Mouse (Mus musculus) Patski (cell line): Measurements from ENCODE around the gene Emid1. TPM values are rescaled to one million over a fixed set of nuclear protein-coding genes. Genes with fewer than 3 reads are reported as not detected.

Source experiments
- ATAC-seq: fragments of 100-300 bp; one replicate; pipeline ENCODE4 v1.8.0; 2021
- CTCF ChIA-PET: fragments of 350-600 bp; sonication (Branson Sonifier 250); formaldehyde crosslinking; loops from one replicate; lab custom pipeline; 2022; ENCODE audit warnings: inconsistent platforms; lab: Charles Lee
- POLR2A ChIA-PET: fragments of 350-600 bp; sonication (Branson Sonifier 250); formaldehyde crosslinking; loops from one replicate; lab custom pipeline; 2022; ENCODE audit warnings: antibody characterized with exemption, inconsistent platforms; lab: Charles Lee
- DNase-seq: peaks from one replicate; pipeline ENCODE4 v3.0.0-alpha.2; 2011; ENCODE audit warnings: low read depth, low spot score
- H3K27me3 ChIP-seq: fragments of 371-371 bp; one replicate; pipeline ENCODE4 v1.5.1; 2021
- CTCF ChIP-seq: fragments of 100-300 bp; IDR thresholded peaks from one replicate; pipeline ENCODE4 v1.5.1; 2021
- in situ Hi-C: fragments of 300-500 bp; cut with MboI; formaldehyde crosslinking; loops from 3 replicates; pipeline ENCODE4 v1.11.1; 2018; ENCODE audit warnings: low pct_unique_long_range_greater_than_20kb, mixed read lengths
- polyA plus RNA-seq: library from polyadenylated mRNA; unstranded; gene quantifications from one replicate; pipeline ENCODE4 v1.2.3, GENCODE M21; 2021

Gene Emid1
- not detected for polyA plus RNA-seq

GRCm38 (mm10) chr11:5151680-5152337 lies at the start of gene Emid1:
Gene Emid1, minus strand, starts transcription at chr11:5152257.
- in situ Hi-C loops: no loop called here
- no peak for ATAC-seq
- peaks cover 14% of the 10 kb centered on the region for H3K27me3 ChIP-seq
- DNase-seq: no peak
- ChIA-PET POLR2A (interaction anchor here (0.7 to 1.2 kb wide), 2 partner anchors 10 to 797 kb away, joined by 3 to 4 read pairs; no protein-coding TSS in a partner anchor), CTCF (interaction anchor here (1.3 kb wide), 1 partner anchor 37 kb away, joined by 3 read pairs; no protein-coding TSS in a partner anchor)
- TF ChIP-seq CTCF: no peak

DNA sequence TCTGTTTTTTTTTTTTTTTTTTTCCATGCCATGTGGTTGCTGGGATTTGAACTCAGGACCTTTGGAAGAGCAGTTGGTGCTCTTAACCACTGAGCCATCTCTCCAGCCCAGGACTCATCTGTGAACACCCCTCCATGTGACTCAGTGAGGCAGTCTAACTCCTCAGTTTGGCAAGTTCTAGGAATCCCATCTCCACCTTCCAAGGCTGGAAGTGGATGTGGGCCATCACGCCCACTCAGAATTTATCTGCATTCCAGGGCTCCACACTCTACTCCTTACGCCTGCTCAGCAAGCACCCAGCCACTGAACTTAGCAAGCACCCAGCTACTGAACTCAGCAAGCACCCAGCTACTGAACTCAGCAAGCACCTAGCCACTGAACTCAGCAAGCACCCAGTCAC lies 47.8 kb upstream of the Emid1 start:
- ChIA-PET CTCF (no interaction called here), POLR2A (no interaction called here)
- TF ChIP-seq CTCF: no peak
- ATAC-seq: no peak
- no peak for DNase-seq
- H3K27me3 ChIP-seq: no peaks in the 10 kb centered on the region
- in situ Hi-C loops: no loop called here

- ATAC-seq (peak; percentile 27), DNase-seq (no peak)
- POLR2A ChIA-PET: interaction anchor here (1.0 to 1.2 kb wide), 3 partner anchors 10 to 45 kb away, joined by 3 read pairs; no protein-coding TSS in a partner anchor
- in situ Hi-C loops: no loop called here
- TF ChIP-seq CTCF: no peak
- CTCF ChIA-PET: interaction anchor here (1.0 kb wide), 1 partner anchor 82 kb away, joined by 3 read pairs; no protein-coding TSS in a partner anchor
- H3K27me3 ChIP-seq: no peaks in the 10 kb centered on the region
Observed at GRCm38 (mm10) chr11:5197068-5197467, 45.0 kb upstream of the Emid1 start.

GRCm38 (mm10) chr11:5196583-5196982 lies 44.5 kb upstream of the Emid1 start:
- in situ Hi-C loops: no loop called here
- DNase-seq (no peak), ATAC-seq (peak; percentile 51)
- no peaks in the 10 kb centered on the region for H3K27me3 ChIP-seq
- ChIA-PET POLR2A (interaction anchor here (1.0 to 1.2 kb wide), 3 partner anchors 9 to 45 kb away, joined by 3 read pairs; no protein-coding TSS in a partner anchor), CTCF (interaction anchor here (1.0 kb wide), 1 partner anchor 82 kb away, joined by 3 read pairs; no protein-coding TSS in a partner anchor)
- TF ChIP-seq CTCF: no peak

DNA sequence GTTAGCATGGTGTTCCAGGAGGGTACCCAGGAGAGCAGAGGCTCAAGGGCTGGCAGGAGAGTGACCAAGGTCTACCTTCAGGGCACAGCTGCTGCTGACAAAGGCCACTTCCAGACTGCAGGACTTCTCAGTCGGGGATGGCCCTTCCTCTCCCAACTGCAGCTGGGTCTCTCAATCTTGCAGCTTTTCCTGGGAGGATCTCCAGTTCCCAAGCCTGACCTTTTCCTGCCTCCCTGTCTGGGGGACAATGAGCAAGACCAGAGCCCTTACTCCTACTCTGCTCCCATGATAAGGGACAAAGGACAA lies 41.5 kb upstream of the Emid1 start:
- ATAC-seq: no peak
- no peak for DNase-seq
- H3K27me3 ChIP-seq: no peaks in the 10 kb centered on the region
- POLR2A ChIA-PET: no interaction called here
- CTCF ChIA-PET: interaction anchor here (3.8 kb wide), 1 partner anchor 12 kb away, joined by 16 read pairs; no protein-coding TSS in a partner anchor
- no peak for TF ChIP-seq CTCF
- in situ Hi-C loops: no loop called here

GRCm38 (mm10) chr11:5192840-5193575 lies 41.0 kb upstream of the Emid1 start:
- no peak for DNase-seq
- in situ Hi-C loops: no loop called here
- ChIA-PET CTCF (interaction anchor here (3.8 kb wide), 1 partner anchor 11 kb away, joined by 16 read pairs; no protein-coding TSS in a partner anchor), POLR2A (no interaction called here)
- TF ChIP-seq CTCF: no peak
- no peak for ATAC-seq
- H3K27me3 ChIP-seq: no peaks in the 10 kb centered on the region

DNA sequence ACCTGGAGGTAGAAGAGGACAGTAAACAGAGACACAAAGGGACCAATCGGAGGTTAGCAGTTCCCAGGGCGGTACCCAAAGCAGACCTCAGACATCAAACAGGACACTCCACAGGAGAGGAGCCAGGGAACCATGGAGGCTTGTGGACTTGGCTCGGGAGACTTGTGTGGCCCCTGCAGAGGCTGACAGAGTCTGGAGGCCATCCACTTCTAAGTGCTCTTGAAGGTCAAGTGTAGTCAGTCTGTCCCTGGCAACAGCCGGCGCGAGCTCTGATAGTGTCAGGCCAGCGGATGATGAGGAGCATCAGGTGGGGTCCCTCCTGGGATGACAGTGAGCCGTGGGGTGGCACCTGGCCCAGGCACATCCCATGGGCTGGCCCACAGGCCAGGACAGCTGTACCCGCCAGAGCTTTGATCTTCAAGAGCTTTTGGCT lies 40.0 kb upstream of the Emid1 start:
- DNase-seq (no peak), ATAC-seq (no peak)
- no peak for TF ChIP-seq CTCF
- no peaks in the 10 kb centered on the region for H3K27me3 ChIP-seq
- in situ Hi-C loops: no loop called here
- CTCF ChIA-PET: interaction anchor here (3.8 kb wide), 1 partner anchor 10 kb away, joined by 16 read pairs; no protein-coding TSS in a partner anchor
- POLR2A ChIA-PET: interaction anchor here (1.1 kb wide), 1 partner anchor 69 kb away, joined by 3 read pairs; no protein-coding TSS in a partner anchor

DNA sequence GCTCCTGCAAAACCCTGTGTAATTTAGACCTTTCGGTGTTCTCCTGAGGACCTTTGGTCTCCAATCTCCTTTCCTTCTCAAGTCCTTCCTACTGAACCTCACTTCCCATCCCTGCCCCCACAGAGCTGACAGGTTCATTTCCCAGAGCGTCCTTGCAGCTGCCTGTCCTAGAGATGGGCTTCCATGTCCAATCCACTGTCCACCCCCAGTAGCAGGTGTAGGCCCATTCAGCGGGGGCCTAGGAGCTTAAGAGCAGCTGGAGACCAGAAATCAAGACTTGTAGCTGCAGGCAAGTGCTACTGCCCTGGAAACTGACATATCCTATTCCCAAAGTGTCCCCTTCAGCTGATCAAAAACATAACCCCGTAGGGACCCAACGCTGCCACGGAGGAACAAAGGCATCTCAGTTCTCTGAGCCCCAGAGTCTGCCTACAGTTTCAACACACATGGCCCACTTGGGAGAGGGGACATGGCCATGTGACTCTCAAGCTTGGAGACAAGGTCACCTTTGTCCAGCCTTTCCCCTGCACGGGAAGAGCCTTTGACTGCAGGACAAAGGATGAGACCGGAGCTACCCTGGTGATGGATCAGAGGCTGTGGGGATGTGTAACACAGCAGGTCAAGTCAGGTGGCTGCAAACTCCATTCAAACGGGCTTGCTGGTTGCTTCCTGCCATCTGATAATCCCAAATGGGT lies 37.3 kb upstream of the Emid1 start:
- in situ Hi-C loops: no loop called here
- POLR2A ChIA-PET: no interaction called here
- TF ChIP-seq CTCF: no peak
- CTCF ChIA-PET: interaction anchor here (0.7 to 2.1 kb wide), 2 partner anchors 10 to 23 kb away, joined by 3 to 6 read pairs; no protein-coding TSS in a partner anchor
- no peaks in the 10 kb centered on the region for H3K27me3 ChIP-seq
- ATAC-seq (no peak), DNase-seq (no peak)

GRCm38 (mm10) chr11:5188170-5188569 lies 36.1 kb upstream of the Emid1 start:
- in situ Hi-C loops: no loop called here
- ChIA-PET POLR2A (no interaction called here), CTCF (interaction anchor here (1.1 to 2.1 kb wide), 3 partner anchors 25 to 281 kb away, joined by 3 to 6 read pairs (median 4); no protein-coding TSS in a partner anchor)
- H3K27me3 ChIP-seq: no peaks in the 10 kb centered on the region
- no peak for DNase-seq
- ATAC-seq: no peak
- no peak for TF ChIP-seq CTCF

GRCm38 (mm10) chr11:5184832-5185231 lies 32.8 kb upstream of the Emid1 start:
- CTCF ChIA-PET: no interaction called here
- in situ Hi-C loops: loop anchor here (5.0 kb wide), 2 partner anchors 102 to 297 kb away; no protein-coding TSS in a partner anchor
- DNase-seq (no peak), ATAC-seq (no peak)
- H3K27me3 ChIP-seq: no peaks in the 10 kb centered on the region
- no peak for TF ChIP-seq CTCF
- POLR2A ChIA-PET: no interaction called here
